Mouse (Mus musculus) liver, postnatal 0 days (tissue): ENCODE data around the gene Car14. TPM values are rescaled to one million over a fixed set of nuclear protein-coding genes. Genes with fewer than 3 reads are reported as not detected.
"Not testable (repeated sequence)": the region's sequence is repeated elsewhere in the genome, so short reads cannot be mapped to it uniquely, and the experiment has no call there.

ENCODE experiments used
- ATAC-seq: fragments of 200-750 bp; cut with Nextera tagmentation; 2 replicates; pipeline ENCODE4 v1.8.0; 2017; ENCODE audit warnings: mild to moderate bottlenecking, moderate library complexity
- DNase-seq: peaks from one replicate; pipeline ENCODE4 v3.0.0-alpha.2; 2016
- H3K27ac ChIP-seq: fragments of 300-500 bp; sonication (generic); 2 replicates; pipeline ENCODE4 v1.5.1; 2014; ENCODE audit warnings: antibody characterized with exemption, moderate library complexity, mild to moderate bottlenecking, low read depth
- H3K27me3 ChIP-seq: fragments of 300-500 bp; sonication (generic); 2 replicates; pipeline ENCODE4 v1.6.1; 2014; ENCODE audit warnings: low read length, control low read depth, mixed read lengths; ENCODE audit not compliant: insufficient read depth
- H3K36me3 ChIP-seq: fragments of 300-500 bp; sonication (generic); replicated peaks from 2 replicates; pipeline ENCODE4 v1.6.1; 2014; ENCODE audit warnings: mild to moderate bottlenecking, control low read depth, low read length, moderate library complexity, mixed read lengths; ENCODE audit not compliant: insufficient read depth
- H3K4me1 ChIP-seq: fragments of 300-500 bp; sonication (generic); 2 replicates; pipeline ENCODE4 v1.6.1; 2014; ENCODE audit warnings: antibody characterized with exemption, mild to moderate bottlenecking, control low read depth; ENCODE audit not compliant: insufficient read depth
- H3K4me2 ChIP-seq: fragments of 300-500 bp; sonication (generic); 2 replicates; pipeline ENCODE4 v1.6.1; 2014; ENCODE audit warnings: low read depth, mild to moderate bottlenecking, low read length, moderate library complexity, mixed read lengths
- H3K4me3 ChIP-seq: fragments of 300-500 bp; sonication (generic); 2 replicates; pipeline ENCODE4 v1.5.1; 2014; ENCODE audit warnings: low read depth, low read length
- H3K9ac ChIP-seq: fragments of 300-500 bp; sonication (generic); replicated peaks from 2 replicates; pipeline ENCODE4 v1.6.1; 2014; ENCODE audit warnings: mild to moderate bottlenecking, moderate library complexity
- H3K9me3 ChIP-seq: fragments of 300-500 bp; sonication (generic); 2 replicates; pipeline ENCODE4 v1.6.1; 2016; ENCODE audit warnings: mild to moderate bottlenecking, control low read depth, low read length, mixed read lengths
- CTCF ChIP-seq: sonication (generic); IDR thresholded peaks from 2 replicates; pipeline ENCODE4 v1.5.1; 2016; ENCODE audit warnings: antibody characterized with exemption, low read depth
- EP300 ChIP-seq: IDR thresholded peaks from 2 replicates; pipeline ENCODE4 v1.6.1; 2016; ENCODE audit warnings: antibody characterized with exemption, low read depth, mild to moderate bottlenecking
- WGBS: fragments of 180-500 bp; shearing (Covaris S2); extraction: QIAGEN DNeasy Blood & Tissue Kit; methylation state at CpG from one replicate; pipeline ENCODE4 v1.1.7; 2014; ENCODE audit not compliant: insufficient replicate concordance; 5-methylcytosine and 5-hydroxymethylcytosine counted together
- polyA plus RNA-seq: library from polyadenylated mRNA; unstranded; fragments of >200 nt; fragmentation: Nextera tagmentation; extraction: Ambion mirVana; gene quantifications from 2 replicates; pipeline ENCODE4 v1.2.1, GENCODE M21; 2015

The Car14 gene
- polyA plus RNA-seq, 1 experiment from 2014 or later: 17.3 TPM

DNA sequence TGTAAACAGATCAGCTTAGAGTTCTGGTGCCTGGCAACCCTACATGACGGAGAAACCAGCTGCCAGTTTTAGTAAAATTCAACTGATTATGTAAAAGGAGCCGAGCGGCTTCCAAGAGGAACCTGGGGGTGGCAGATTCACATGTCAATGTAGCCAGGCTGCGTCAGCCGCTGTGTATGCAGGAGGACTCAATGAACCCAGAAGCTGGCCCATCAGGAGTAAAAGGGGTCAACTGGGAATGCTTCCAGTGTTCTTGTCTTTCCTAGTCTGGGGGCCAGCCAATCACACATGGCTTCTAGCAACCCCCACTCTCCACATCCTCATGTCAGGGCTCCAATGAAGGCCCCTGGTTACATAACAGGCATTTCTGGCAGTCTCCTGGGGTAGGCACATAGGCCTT, 39.4 kb downstream of the Car14 start:
- H3K4me2 ChIP-seq: no peak overlapping the region
- ATAC-seq (no peak), DNase-seq (no peak)
- peaks cover 12% of the 10 kb centered on the region for H3K36me3 ChIP-seq
- no peak overlapping the region for H3K4me3 ChIP-seq
- no peak overlapping the region for H3K9ac ChIP-seq
- H3K9me3 ChIP-seq: no peaks in the 10 kb centered on the region
- H3K4me1 ChIP-seq: no peaks in the 10 kb centered on the region
- no peak overlapping the region for H3K27ac ChIP-seq
- 81% methylated on average over 5 of the region's 5 CpGs for WGBS
- H3K27me3 ChIP-seq: no peaks in the 10 kb centered on the region
- TF ChIP-seq CTCF: no peak
- no peak for TF ChIP-seq EP300

DNA sequence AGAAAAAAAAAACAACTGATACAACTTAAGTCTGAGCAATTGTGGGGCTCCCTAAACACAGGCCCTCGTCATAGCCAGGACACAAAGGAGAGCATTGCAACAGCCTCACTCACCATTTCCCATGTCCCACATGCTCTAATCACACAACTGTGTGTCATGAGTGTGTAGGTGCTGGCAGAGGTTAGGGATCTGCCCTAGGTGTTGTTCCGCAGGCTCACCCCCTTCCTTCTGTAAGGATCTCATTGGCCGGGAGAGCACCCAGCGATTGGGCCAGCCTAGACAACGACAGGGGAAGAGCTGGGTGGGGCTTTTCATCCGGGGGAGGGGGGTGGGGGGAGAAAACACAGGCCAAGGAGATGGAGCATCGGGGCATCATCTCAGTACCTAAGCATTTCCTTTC, 40.9 kb downstream of the Car14 start:
- no peaks in the 10 kb centered on the region for H3K27me3 ChIP-seq
- no peaks in the 10 kb centered on the region for H3K9me3 ChIP-seq
- DNase-seq (no peak), ATAC-seq (no peak)
- H3K4me1 ChIP-seq: no peaks in the 10 kb centered on the region
- H3K4me3 ChIP-seq: no peak overlapping the region
- WGBS: 66% methylated on average over 7 of the region's 7 CpGs
- H3K27ac ChIP-seq: no peak overlapping the region
- no peak overlapping the region for H3K4me2 ChIP-seq
- no peak overlapping the region for H3K9ac ChIP-seq
- H3K36me3 ChIP-seq: peaks cover 11% of the 10 kb centered on the region
- TF ChIP-seq CTCF: no peak

DNA sequence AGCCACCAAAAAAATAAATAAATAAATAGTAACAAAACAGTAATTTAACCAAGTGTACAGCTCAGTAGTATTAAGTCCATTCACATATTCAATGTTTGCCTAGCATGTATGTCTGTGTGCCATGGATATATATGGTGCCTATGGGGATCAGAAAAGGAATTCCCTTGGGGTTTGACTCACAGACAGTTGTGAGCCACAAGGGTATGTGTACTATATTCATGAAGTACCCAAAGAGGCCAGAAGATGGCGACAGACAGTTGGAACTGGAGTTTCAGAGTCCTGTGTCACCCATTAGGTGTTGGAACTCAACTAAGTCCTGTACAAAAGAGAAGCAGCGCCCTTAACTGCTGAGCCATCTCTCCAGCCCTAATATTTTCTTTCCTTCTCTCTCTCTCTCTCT, 42.7 kb downstream of the Car14 start:
- Histone ChIP-seq H3K27me3 (no peaks in the 10 kb centered on the region), H3K4me2 (no peak overlapping the region), H3K27ac (no peak overlapping the region), H3K9ac (no peak overlapping the region), H3K4me3 (no peak overlapping the region), H3K4me1 (no peaks in the 10 kb centered on the region), H3K36me3 (peaks cover 3% of the 10 kb centered on the region), H3K9me3 (no peaks in the 10 kb centered on the region)
- TF ChIP-seq CTCF (peak; percentile 89), EP300 (no peak)
- ATAC-seq (peak; percentile 86), DNase-seq (peak; percentile 75)
- 40% methylated on average over 2 of the region's 2 CpGs for WGBS

DNA sequence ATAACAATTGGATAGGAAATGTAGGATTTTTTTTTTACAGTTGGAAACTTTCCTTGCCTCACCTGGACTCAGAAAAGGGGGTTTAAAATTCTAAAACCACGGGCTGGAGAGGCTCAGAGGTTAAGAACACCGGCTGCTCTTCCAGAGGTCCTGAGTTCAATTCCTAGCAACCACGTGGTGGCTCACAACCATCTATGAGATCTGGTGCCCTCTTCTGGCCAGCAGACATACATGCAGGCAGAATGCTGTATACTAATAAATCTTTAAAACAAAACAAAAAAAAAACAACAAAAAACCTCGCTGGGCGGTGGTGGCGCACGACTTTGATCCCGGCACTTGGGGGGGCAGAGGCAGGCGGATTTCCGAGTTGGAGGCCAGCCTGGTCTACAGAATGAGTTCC, 43.3 kb downstream of the Car14 start:
- WGBS: 72% methylated on average over 10 of the region's 10 CpGs
- no peak overlapping the region for H3K9ac ChIP-seq
- DNase-seq: peak; percentile 31

DNA sequence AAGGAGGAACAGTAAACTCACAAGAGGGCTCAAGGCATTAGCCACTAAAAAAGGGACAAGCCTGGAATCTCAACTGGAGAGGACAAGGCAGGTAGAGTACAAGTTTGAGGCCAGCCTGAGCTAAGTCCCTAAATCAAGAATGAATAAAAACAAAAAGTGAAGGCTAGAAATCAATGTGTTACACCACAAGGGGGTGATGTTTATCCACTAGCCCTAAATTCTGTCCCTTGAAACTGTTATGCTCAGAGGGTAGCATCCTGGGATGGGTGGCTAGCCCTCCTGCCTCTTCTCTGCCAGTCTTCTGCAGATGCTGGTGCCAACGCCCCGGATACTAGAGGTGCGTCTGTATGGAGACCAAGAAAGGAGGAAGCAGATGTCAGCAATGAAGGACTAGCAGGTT, 44.2 kb downstream of the Car14 start:
- DNase-seq (no peak), ATAC-seq (no peak)
- TF ChIP-seq EP300 (no peak), CTCF (peak; percentile 57)
- Histone ChIP-seq H3K9ac (no peak overlapping the region), H3K4me3 (no peak overlapping the region), H3K36me3 (no peaks in the 10 kb centered on the region; the same call in none of the 2 replicates), H3K4me2 (no peak overlapping the region), H3K9me3 (no peaks in the 10 kb centered on the region), H3K4me1 (0 out of 2 replicates have a peak, but pooled peaks cover 3% of the 10 kb centered on the region), H3K27ac (no peak overlapping the region), H3K27me3 (no peaks in the 10 kb centered on the region)
- WGBS: 85% methylated on average over 3 of the region's 3 CpGs

More for the DNA sequence above, 43.3 kb downstream of the Car14 start:
- TF ChIP-seq EP300: no peak
- TF ChIP-seq CTCF: peak; percentile 65
- Histone ChIP-seq H3K9me3 (no peaks in the 10 kb centered on the region), H3K27ac (no peak overlapping the region), H3K4me1 (0 out of 2 replicates have a peak, but pooled peaks cover under 1% of the 10 kb centered on the region), H3K36me3 (peaks cover 3% of the 10 kb centered on the region), H3K4me3 (no peak overlapping the region), H3K4me2 (no peak overlapping the region), H3K27me3 (no peaks in the 10 kb centered on the region)
- 0 out of 2 replicates have a peak, but pooled peaks have one; percentile 8 for ATAC-seq

DNA sequence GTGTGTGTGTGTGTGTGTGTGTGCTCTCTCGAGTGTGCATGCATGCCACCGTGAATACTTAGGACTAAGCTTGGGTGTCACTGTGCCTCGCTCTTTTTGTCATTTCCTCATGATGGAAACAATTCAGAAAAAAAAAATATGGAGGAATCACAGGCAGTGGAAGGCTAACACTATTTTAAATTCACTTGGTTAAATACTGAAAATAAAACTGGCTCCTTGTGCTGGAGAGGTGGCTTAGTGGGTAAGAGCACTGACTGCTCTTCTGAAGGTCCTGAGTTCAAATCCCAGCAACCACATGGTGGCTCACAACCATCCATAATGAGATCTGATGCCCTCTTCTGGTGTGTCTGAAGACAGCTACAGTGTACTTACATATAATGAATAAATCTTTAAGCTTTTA, 46.2 kb downstream of the Car14 start:
- not testable (repeated sequence) for DNase-seq, H3K4me2 ChIP-seq, H3K27me3 ChIP-seq, H3K9ac ChIP-seq, H3K9me3 ChIP-seq, H3K27ac ChIP-seq, H3K4me1 ChIP-seq, H3K36me3 ChIP-seq, ATAC-seq, H3K4me3 ChIP-seq
- WGBS: 68% methylated on average over 3 of the region's 3 CpGs

DNA sequence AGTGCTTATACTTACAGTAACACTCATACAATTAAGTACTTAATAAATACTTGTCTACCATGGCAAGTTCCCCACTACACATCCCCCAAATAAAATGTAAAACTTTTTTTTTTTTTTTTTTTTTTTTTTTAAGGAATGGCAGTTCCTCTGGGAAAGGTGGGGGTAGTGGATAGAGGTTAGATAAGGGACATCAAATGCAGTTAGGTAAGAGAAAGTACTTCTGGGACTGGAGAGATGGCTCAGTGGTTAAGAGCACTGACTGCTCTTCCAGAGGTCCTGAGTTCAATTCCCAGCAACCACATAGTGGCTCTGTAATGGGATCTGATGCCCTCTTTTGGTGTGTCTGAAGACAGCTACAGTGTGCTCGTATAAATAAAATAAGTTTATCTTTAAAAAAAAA, 47.4 kb downstream of the Car14 start:
- H3K9ac ChIP-seq, ATAC-seq, H3K27me3 ChIP-seq, H3K4me2 ChIP-seq, H3K4me3 ChIP-seq, H3K9me3 ChIP-seq, DNase-seq, H3K27ac ChIP-seq, H3K4me1 ChIP-seq: not testable (repeated sequence)
- H3K36me3 ChIP-seq: peaks cover 13% of the 10 kb centered on the region
- WGBS: 81% methylated on average over 1 of the region's 1 CpGs
